In genomic region chr10:121996500-121996899, GRCm38 (mm10) we compare ENCODE assay signal across 22 mouse cellular contexts. TPM values are rescaled to one million over a fixed set of nuclear protein-coding genes. Genes with fewer than 3 reads are reported as not detected.
DNase-seq lines count a peak whose midpoint lies in the region; ATAC-seq and TF ChIP-seq lines count a peak whose summit lies in the region.
"Had no signal": no experiment of that assay in that cellular context is flagged by ENCODE, and none has a peak within 500 bp of the region (broad histone marks: within the 10 kb centered on the region; RNA-seq: fewer than 3 reads in every experiment).

No protein-coding gene starts in this region.

- H3K27me3 ChIP-seq in forebrain, embryonic 10.5 days (ENCODE audit: poor library complexity, severe bottlenecking) = no peaks in the 10 kb centered on the region
- no peaks in the 10 kb centered on the region for H3K27me3 ChIP-seq in forebrain, embryonic 16.5 days (replicated peaks; ENCODE audit: control insufficient read depth, insufficient read depth, low read length)
- no peaks in the 10 kb centered on the region for H3K27me3 ChIP-seq in midbrain, postnatal 0 days (ENCODE audit: insufficient read depth, low read length)
- H3K27me3 ChIP-seq: forebrain, embryonic 13.5 days; heart, embryonic 13.5 days; limb, embryonic 13.5 days had no signal

- no peak overlapping the region for H3K4me2 ChIP-seq in forebrain, embryonic 16.5 days (ENCODE audit: low read length)
- H3K4me2 ChIP-seq in midbrain, postnatal 0 days (ENCODE audit: low read depth, low read length, poor library complexity, severe bottlenecking) = no peak overlapping the region
- H3K4me2 ChIP-seq: forebrain, embryonic 13.5 days; heart, embryonic 13.5 days; limb, embryonic 13.5 days had no signal

- peak overlapping the region; percentile 51; the same call in 1 of the 2 replicates for H3K27ac ChIP-seq in forebrain, embryonic 10.5 days
- no peak overlapping the region for H3K27ac ChIP-seq in forebrain, embryonic 16.5 days (ENCODE audit: low read length)
- peak overlapping the region; percentile 33; the same call in 1 of the 2 replicates for H3K27ac ChIP-seq in midbrain, postnatal 0 days (ENCODE audit: low read depth, low read length)
- H3K27ac ChIP-seq: forebrain, embryonic 13.5 days; gastrocnemius, adult 2 months; heart, embryonic 13.5 days; left cerebral cortex, adult 2 months; limb, embryonic 13.5 days; liver, embryonic 14.5 days had no signal

- no peaks in the 10 kb centered on the region for H3K9me3 ChIP-seq in forebrain, embryonic 10.5 days
- no peaks in the 10 kb centered on the region for H3K9me3 ChIP-seq in forebrain, embryonic 16.5 days (ENCODE audit: control insufficient read depth, low read length)
- H3K9me3 ChIP-seq in midbrain, postnatal 0 days (ENCODE audit: low read length) = no peaks in the 10 kb centered on the region
- H3K9me3 ChIP-seq: forebrain, embryonic 13.5 days; heart, embryonic 13.5 days; limb, embryonic 13.5 days had no signal

- H3K4me3 ChIP-seq in forebrain, embryonic 10.5 days = no peak overlapping the region
- H3K4me3 ChIP-seq in forebrain, embryonic 16.5 days (replicated peaks; ENCODE audit: low read length) = no peak overlapping the region
- H3K4me3 ChIP-seq in midbrain, postnatal 0 days (ENCODE audit: low read depth, low read length) = no peak overlapping the region
- H3K4me3 ChIP-seq: forebrain, embryonic 13.5 days; gastrocnemius, adult 2 months; heart, embryonic 13.5 days; left cerebral cortex, adult 2 months; limb, embryonic 13.5 days had no signal

- no peaks in the 10 kb centered on the region for H3K36me3 ChIP-seq in forebrain, embryonic 10.5 days (replicated peaks)
- no peaks in the 10 kb centered on the region for H3K36me3 ChIP-seq in forebrain, embryonic 16.5 days (ENCODE audit: control insufficient read depth, insufficient read depth)
- H3K36me3 ChIP-seq in midbrain, postnatal 0 days (ENCODE audit: insufficient read depth, low read length) = no peaks in the 10 kb centered on the region
- H3K36me3 ChIP-seq: limb, embryonic 13.5 days had no signal

- no peak overlapping the region for H3K9ac ChIP-seq in forebrain, embryonic 16.5 days (replicated peaks; ENCODE audit: low read depth, low read length)
- no peak overlapping the region for H3K9ac ChIP-seq in midbrain, postnatal 0 days (replicated peaks; ENCODE audit: low read length, poor library complexity, severe bottlenecking)
- H3K9ac ChIP-seq: forebrain, embryonic 13.5 days; heart, embryonic 13.5 days; limb, embryonic 13.5 days; liver, embryonic 14.5 days had no signal

- no peak for TF ChIP-seq CTCF in midbrain, postnatal 0 days (IDR thresholded peaks at IDR 0.05)

- H3K4me1 ChIP-seq in forebrain, embryonic 10.5 days = peaks cover 51% of the 10 kb centered on the region
- H3K4me1 ChIP-seq in forebrain, embryonic 16.5 days (replicated peaks; ENCODE audit: control insufficient read depth, insufficient read depth, low read length) = peaks cover 7% of the 10 kb centered on the region; the same call in 1 of the 2 replicates
- no peaks in the 10 kb centered on the region; the same call in 1 of the 2 replicates for H3K4me1 ChIP-seq in midbrain, postnatal 0 days (ENCODE audit: insufficient read depth, low read length)

- intact Hi-C loops in left cerebral cortex, postnatal 14 days (cut with DNase I) = no loop called here

- WGBS in forebrain, embryonic 10.5 days = 79% methylated on average over 4 of the region's 4 CpGs
- WGBS in forebrain, embryonic 16.5 days = 43% methylated on average over 4 of the region's 4 CpGs
- WGBS in midbrain, postnatal 0 days = 10% methylated on average over 4 of the region's 4 CpGs

- ATAC-seq in forebrain, embryonic 16.5 days = no peak
- no peak for ATAC-seq in midbrain, postnatal 0 days (ENCODE audit: low FRiP score)
- ATAC-seq: forebrain, embryonic 13.5 days; intestine, embryonic 16.5 days; lung, postnatal 0 days had no signal

- DNase-seq in forebrain, embryonic 10.5 days (ENCODE audit: extremely low spot score, low spot score) = no peak
- DNase-seq in embryo, embryonic 11 days = peak; percentile 53
- DNase-seq in mesoderm, embryonic 11.5 days (ENCODE audit: low read depth, low spot score) = peak; percentile 62
- peak; percentile 52 for DNase-seq in midbrain, postnatal 0 days (ENCODE audit: low spot score)
- no peak for DNase-seq in spleen, postnatal 4 days (ENCODE audit: low spot score in 2 of 2)
- DNase-seq in left cerebral cortex, postnatal 14 days (ENCODE audit: low spot score in 2 of 2) = no peak
- no peak for DNase-seq in spleen, postnatal 36 days (ENCODE audit: low spot score in 2 of 2)
- DNase-seq: adrenal gland, adult 2 months; cerebellum, adult 8-10 months; gastrocnemius, adult 2 months; heart, adult 11 months; heart, postnatal 36 days; kidney, postnatal 10 days; right cerebral cortex, postnatal 4 days had no signal

RNA-seq across cellular contexts. Expression of gene Srgap1, which starts 50.6 kb away (rescaled TPM):
- 6.5 and 6.9 TPM in 2 replicates for polyA plus RNA-seq in forebrain, embryonic 10.5 days (2016; fragmentation: Nextera tagmentation; extraction: Ambion mirVana)
- polyA plus RNA-seq in forebrain, embryonic 16.5 days (2015; fragmentation: Nextera tagmentation; extraction: Ambion mirVana) = 29.9 and 32.0 TPM in 2 replicates
- 31.0 and 31.1 TPM in 2 replicates for total RNA-seq in midbrain, postnatal 0 days (2014; rRNA removed)
- 21.6 and 28.5 TPM in 2 replicates for polyA plus RNA-seq in midbrain, postnatal 0 days (2015; fragmentation: Nextera tagmentation; extraction: Ambion mirVana)
- total RNA-seq in left cerebral cortex, postnatal 14 days (2021) = 10 to 100 TPM; 10.0 to 13.6 TPM

Comparison
In these comparisons a context has a peak if more than half of its experiments do, and no peak if none do; other contexts are left out.
1. DNase-seq: peak in embryo, embryonic 11 days (single experiment), mesoderm, embryonic 11.5 days (single experiment) and midbrain, postnatal 0 days (single experiment); none in forebrain, embryonic 10.5 days (single experiment), spleen, postnatal 4 days (0 of 2), left cerebral cortex, postnatal 14 days (0 of 2) and spleen, postnatal 36 days (0 of 2).